Mouse (Mus musculus): ENCODE measurements around the gene Csrnp1.

GRCm38 (mm10) chr9:119977557-119978060, 6.8 kb downstream of the Csrnp1 start:
- TF ChIP-seq EP300 (IDR thresholded peaks at IDR 0.05; ENCODE audit: low read depth): no peak
- TF ChIP-seq CTCF (IDR thresholded peaks at IDR 0.05; ENCODE audit: low read depth): no peak

Measured in liver, embryonic 14.5 days (tissue).